Mouse (Mus musculus) embryonic facial prominence, embryonic 11.5 days (tissue): ENCODE measurements around the gene Zfp219. TPM values are rescaled to one million over a fixed set of nuclear protein-coding genes. Genes with fewer than 3 reads are reported as not detected.

Experiments used
- ATAC-seq: fragments of 200-750 bp; cut with Nextera tagmentation; replicated peaks from 2 replicates; pipeline ENCODE4 v1.8.0; 2017; ENCODE audit warnings: low read depth; ENCODE audit not compliant: insufficient number of reproducible peaks, low FRiP score, low TSS enrichment
- DNase-seq: peaks from one replicate; pipeline ENCODE4 v3.0.0-alpha.2; 2015; ENCODE audit warnings: low spot score
- H3K27ac ChIP-seq: fragments of 300-500 bp; sonication (generic); replicated peaks from 2 replicates; pipeline ENCODE4 v1.5.1; 2014; ENCODE audit warnings: mild to moderate bottlenecking, low read depth, low read length, control low read depth
- H3K27me3 ChIP-seq: fragments of 300-500 bp; sonication (generic); 2 replicates; pipeline ENCODE4 v1.6.1; 2014; ENCODE audit warnings: mild to moderate bottlenecking, low read length, moderate library complexity, mixed read lengths; ENCODE audit not compliant: control insufficient read depth, insufficient read depth
- H3K36me3 ChIP-seq: fragments of 300-500 bp; sonication (generic); replicated peaks from 2 replicates; pipeline ENCODE4 v1.6.1; 2014; ENCODE audit warnings: low read depth, mild to moderate bottlenecking, low read length, moderate library complexity, mixed read lengths; ENCODE audit not compliant: control insufficient read depth, insufficient read depth
- H3K4me1 ChIP-seq: fragments of 300-500 bp; sonication (generic); 2 replicates; pipeline ENCODE4 v1.6.1; 2014; ENCODE audit warnings: low read length, mixed read lengths; ENCODE audit not compliant: control insufficient read depth, insufficient read depth
- H3K4me2 ChIP-seq: fragments of 300-500 bp; sonication (generic); 2 replicates; pipeline ENCODE4 v1.6.1; 2014; ENCODE audit warnings: low read depth, mild to moderate bottlenecking, control low read depth, low read length, moderate library complexity
- H3K4me3 ChIP-seq: fragments of 300-500 bp; sonication (generic); 2 replicates; pipeline ENCODE4 v1.5.1; 2014; ENCODE audit warnings: low read depth, low read length, control low read depth
- H3K9ac ChIP-seq: fragments of 300-500 bp; sonication (generic); replicated peaks from 2 replicates; pipeline ENCODE4 v1.6.1; 2014; ENCODE audit warnings: mild to moderate bottlenecking, control low read depth, low read length
- H3K9me3 ChIP-seq: fragments of 300-500 bp; sonication (generic); replicated peaks from 2 replicates; pipeline ENCODE4 v1.6.1; 2016; ENCODE audit warnings: mild to moderate bottlenecking, low read length, inconsistent platforms, mixed read lengths; ENCODE audit not compliant: control insufficient read depth
- WGBS: fragments of 180-500 bp; shearing (Covaris S2); extraction: QIAGEN DNeasy Blood & Tissue Kit; methylation state at CpG from one replicate; pipeline ENCODE4 v1.1.7; 2014; 5-methylcytosine and 5-hydroxymethylcytosine counted together
- polyA plus RNA-seq: library from polyadenylated mRNA; unstranded; fragments of >200 nt; fragmentation: Nextera tagmentation; extraction: Ambion mirVana; gene quantifications from 2 replicates; pipeline ENCODE4 v1.2.1, GENCODE M21; 2014

Gene Zfp219
- polyA plus RNA-seq, 1 experiment from 2014 or later, result 54.7 TPM

DNA sequence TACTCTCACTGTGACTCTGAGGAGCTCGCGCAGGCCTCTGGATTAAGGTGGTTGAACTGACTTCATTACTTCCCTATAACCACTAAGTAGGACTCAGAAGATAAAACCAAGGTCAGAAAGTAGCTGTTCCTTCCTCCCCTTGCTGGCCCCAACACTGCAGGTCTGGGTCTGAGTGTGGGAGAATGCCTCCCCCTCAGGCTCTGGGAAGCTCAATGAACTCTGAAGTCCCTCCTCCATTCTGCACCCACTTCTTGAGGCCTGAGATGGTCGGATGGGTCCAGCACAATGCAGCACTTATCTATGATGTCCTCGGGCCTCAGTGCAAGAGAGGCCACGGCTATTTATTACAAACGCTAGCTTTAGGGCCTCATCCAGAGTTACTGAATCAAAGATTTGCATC lies 14.9 kb downstream of the Zfp219 start:
- Histone ChIP-seq H3K4me3 (no peak overlapping the region), H3K27me3 (no peaks in the 10 kb centered on the region), H3K27ac (no peak overlapping the region), H3K36me3 (peaks cover 20% of the 10 kb centered on the region), H3K9me3 (no peaks in the 10 kb centered on the region), H3K4me1 (peaks cover 5% of the 10 kb centered on the region; the same call in 1 of the 2 replicates), H3K4me2 (no peak overlapping the region), H3K9ac (no peak overlapping the region)
- 84% methylated on average over 6 of the region's 6 CpGs for WGBS
- DNase-seq, result no peak
- no peak for ATAC-seq

DNA sequence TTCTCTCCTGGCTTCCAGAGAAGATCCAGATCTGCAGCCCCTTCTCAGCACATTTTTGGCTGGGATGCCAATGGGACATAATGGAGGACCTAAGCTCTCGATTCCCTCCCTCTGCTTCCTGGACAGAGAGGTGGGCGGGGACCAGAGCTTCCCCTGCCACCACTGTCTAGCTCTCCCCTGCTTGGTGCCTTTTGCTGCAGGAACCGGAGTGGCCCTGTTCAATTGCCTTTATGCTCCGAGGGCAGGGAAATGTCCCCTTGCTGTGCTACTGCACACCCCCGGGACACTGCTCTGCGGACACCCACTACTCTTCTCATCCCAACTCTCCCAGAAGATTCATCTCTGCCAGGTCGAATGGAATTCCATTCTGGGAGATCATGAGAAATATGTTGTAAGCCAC lies 15.4 kb downstream of the Zfp219 start:
- peaks cover 5% of the 10 kb centered on the region; the same call in 1 of the 2 replicates for H3K4me1 ChIP-seq

DNA sequence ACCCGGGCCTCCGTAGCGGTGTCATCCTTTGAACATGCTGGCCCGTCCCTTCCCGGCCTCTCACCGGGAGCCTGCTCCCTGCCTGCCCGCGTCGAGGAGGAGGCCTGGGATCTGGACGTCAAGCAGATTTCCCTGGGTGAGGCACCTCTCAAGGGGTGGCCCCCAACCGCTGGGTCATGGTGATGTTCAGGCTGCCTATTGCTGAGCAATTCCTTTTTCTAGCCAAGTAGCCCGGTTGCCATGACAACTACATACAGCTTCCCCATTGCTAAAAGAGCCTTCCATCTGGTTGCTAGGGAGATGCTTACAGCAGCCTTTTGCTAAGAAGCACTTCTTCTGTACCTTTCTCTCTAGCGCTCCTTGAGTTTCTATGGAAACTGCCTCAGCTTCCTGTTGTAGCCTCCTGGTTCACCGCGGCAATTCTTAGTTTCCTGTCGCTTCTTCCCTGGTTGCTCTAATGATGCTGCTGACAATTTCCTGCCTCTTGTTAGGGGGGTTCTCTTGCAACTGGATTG lies 16.5 kb downstream of the Zfp219 start:
- H3K9ac ChIP-seq, result no peak overlapping the region
- H3K4me2 ChIP-seq, result no peak overlapping the region; the same call in 1 of the 2 replicates

More for the DNA sequence above, 15.4 kb downstream of the Zfp219 start:
- Histone ChIP-seq H3K36me3 (peaks cover 23% of the 10 kb centered on the region), H3K27ac (no peak overlapping the region), H3K4me2 (no peak overlapping the region), H3K4me3 (no peak overlapping the region), H3K9ac (no peak overlapping the region), H3K27me3 (no peaks in the 10 kb centered on the region), H3K9me3 (no peaks in the 10 kb centered on the region)
- ATAC-seq, result no peak
- 67% methylated on average over 7 of the region's 7 CpGs for WGBS
- no peak for DNase-seq

DNA sequence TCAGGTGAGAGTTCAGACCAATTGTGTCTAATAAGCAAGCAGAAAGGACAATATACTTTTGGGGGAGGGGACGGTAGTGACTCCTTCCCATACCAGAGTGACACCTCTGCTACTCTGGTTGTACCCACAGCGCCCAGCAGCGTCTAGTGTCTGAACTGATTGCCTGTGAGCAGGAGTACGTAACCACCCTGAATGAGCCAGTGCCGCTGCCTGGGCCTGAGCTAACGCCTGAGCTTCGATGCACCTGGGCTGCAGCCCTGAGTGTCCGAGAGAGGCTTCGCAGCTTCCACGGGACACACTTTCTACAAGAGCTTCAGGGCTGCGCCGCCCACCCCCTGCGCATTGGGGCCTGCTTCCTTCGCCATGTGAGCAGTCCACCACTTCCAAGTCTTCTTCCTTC lies 23.1 kb downstream of the Zfp219 start:
- DNase-seq, result no peak
- H3K36me3 ChIP-seq, result peaks cover 43% of the 10 kb centered on the region
- H3K27ac ChIP-seq, result no peak overlapping the region
- no peak overlapping the region for H3K4me2 ChIP-seq
- WGBS, result 91% methylated on average over 14 of the region's 14 CpGs
- H3K4me3 ChIP-seq, result no peak overlapping the region
- H3K9ac ChIP-seq, result no peak overlapping the region
- no peaks in the 10 kb centered on the region for H3K4me1 ChIP-seq
- H3K9me3 ChIP-seq, result no peaks in the 10 kb centered on the region
- ATAC-seq, result no peak
- no peaks in the 10 kb centered on the region for H3K27me3 ChIP-seq

More for the DNA sequence above, 16.5 kb downstream of the Zfp219 start:
- ATAC-seq, result peak; percentile 30
- Histone ChIP-seq H3K9me3 (no peaks in the 10 kb centered on the region), H3K36me3 (peaks cover 31% of the 10 kb centered on the region), H3K4me1 (no peaks in the 10 kb centered on the region), H3K4me3 (no peak overlapping the region), H3K27me3 (no peaks in the 10 kb centered on the region), H3K27ac (no peak overlapping the region)
- DNase-seq, result peak; percentile 72
- 35% methylated on average over 16 of the region's 16 CpGs for WGBS

DNA sequence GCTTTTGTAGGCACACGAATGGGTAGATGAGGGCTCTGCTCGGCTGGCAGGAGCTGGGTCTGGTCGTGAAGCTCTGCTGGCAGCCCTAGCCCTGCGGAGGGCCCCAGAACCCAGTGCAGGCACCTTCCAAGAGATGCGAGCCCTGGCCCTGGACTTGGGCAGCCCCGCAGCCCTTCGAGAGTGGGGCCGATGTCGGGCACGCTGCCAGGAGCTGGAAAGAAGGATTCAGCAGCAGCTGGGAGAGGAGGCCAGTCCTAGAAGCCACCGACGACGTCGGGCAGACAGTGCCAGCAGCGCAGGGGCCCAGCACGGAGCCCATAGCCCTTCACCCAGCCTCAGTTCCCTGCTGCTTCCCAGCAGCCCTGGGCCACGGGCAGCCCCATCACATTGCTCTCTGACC lies 23.7 kb downstream of the Zfp219 start:
- WGBS, result 78% methylated on average over 17 of the region's 17 CpGs

DNA sequence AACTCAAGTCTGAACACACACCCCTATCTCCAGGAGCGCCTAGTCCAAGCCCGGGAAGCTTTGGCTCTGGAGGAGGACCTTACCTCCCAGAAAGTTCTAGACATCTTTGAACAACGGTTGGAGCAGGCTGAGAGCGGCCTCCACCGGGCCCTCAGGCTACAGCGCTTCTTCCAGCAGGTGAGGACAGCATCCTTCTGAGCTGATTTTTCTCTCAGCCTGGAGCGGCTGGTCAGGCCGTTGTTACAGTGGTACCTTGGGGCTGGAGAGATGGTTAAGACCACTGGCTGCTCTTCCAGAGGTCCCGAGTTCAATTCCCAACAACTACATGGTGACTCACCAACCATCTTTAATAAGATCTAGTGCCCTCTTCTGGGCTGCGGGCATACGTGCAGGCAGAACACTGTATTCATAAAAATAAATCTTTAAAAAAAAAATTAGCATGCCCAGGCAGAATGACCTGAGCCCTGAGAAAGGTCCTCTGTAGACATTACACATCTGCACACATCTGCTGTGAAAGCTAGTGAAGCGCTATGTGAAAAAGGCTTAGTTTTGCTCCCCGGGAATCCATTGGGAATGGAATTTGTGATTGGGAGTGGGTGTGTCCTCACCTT lies 24.2 kb downstream of the Zfp219 start:
- DNase-seq, result peak; percentile 42
- Histone ChIP-seq H3K36me3 (peaks cover 35% of the 10 kb centered on the region), H3K9me3 (no peaks in the 10 kb centered on the region), H3K27me3 (no peaks in the 10 kb centered on the region), H3K4me2 (no peak overlapping the region), H3K4me1 (no peaks in the 10 kb centered on the region), H3K27ac (no peak overlapping the region), H3K4me3 (no peak overlapping the region), H3K9ac (no peak overlapping the region)
- no peak for ATAC-seq
- WGBS, result 87% methylated on average over 13 of the region's 13 CpGs

More for the DNA sequence above, 23.7 kb downstream of the Zfp219 start:
- Histone ChIP-seq H3K4me1 (no peaks in the 10 kb centered on the region), H3K27ac (no peak overlapping the region), H3K9ac (no peak overlapping the region), H3K9me3 (no peaks in the 10 kb centered on the region), H3K36me3 (peaks cover 37% of the 10 kb centered on the region), H3K4me3 (no peak overlapping the region), H3K4me2 (0 out of 2 replicates have a peak overlapping the region, but pooled peaks have one; percentile 13), H3K27me3 (no peaks in the 10 kb centered on the region)
- ATAC-seq (no peak), DNase-seq (no peak)

DNA sequence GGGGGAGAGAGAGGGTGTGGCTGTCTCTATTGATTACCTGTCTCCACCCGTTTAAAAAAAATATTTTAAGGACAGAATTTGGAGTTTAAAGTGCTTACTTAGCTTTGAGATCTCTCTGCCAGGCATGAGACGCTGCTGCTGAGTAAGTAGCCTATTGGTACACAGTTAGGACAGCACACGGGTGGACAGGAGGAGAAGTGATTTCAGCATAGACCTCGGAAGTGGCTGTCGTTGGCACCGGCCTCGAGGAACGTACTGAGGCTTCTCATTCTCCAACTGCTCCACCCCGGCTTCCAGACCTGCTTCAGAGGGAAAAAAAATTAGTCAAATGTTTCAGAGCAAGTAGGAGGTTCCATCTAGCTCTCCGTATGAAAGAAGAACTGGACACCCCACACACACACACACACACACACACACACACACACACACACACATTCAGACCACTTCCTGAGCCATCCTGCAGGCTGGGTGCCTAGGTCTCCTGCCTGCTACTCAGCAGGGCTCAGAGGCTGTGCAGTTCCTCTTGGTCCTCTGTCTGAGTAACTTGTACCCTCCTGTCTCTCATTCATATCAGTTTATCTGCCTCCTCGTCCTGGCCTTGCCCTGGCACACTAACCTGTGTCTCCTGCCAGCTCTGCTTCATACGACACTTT lies 25.2 kb downstream of the Zfp219 start:
- Histone ChIP-seq H3K4me3 (no peak overlapping the region), H3K9me3 (no peaks in the 10 kb centered on the region), H3K27me3 (no peaks in the 10 kb centered on the region), H3K9ac (no peak overlapping the region), H3K36me3 (peaks cover 36% of the 10 kb centered on the region), H3K4me1 (no peaks in the 10 kb centered on the region), H3K27ac (no peak overlapping the region), H3K4me2 (no peak overlapping the region)
- ATAC-seq (no peak), DNase-seq (no peak)
- 81% methylated on average over 12 of the region's 12 CpGs for WGBS

DNA sequence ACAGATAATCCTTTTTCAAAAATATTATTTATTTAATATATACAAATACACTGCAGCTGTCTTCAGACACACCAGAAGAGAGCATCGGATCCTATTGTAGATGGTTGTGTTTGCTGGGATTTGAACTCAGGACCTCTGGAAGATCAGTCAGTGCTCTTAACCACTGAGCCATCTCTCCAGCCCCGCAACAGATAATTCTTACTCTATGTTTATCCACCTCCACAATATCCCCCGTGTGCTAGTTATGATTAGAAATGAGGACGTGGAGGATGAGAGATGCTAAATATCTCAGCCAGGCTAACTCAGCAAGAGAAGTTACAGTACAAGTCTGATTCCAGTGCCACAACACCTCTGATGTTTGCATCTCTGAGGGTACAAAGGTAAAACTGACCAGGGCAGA lies 26.1 kb downstream of the Zfp219 start:
- Histone ChIP-seq H3K4me1 (no peaks in the 10 kb centered on the region), H3K36me3 (peaks cover 29% of the 10 kb centered on the region), H3K27me3 (no peaks in the 10 kb centered on the region), H3K27ac (no peak overlapping the region), H3K9me3 (no peaks in the 10 kb centered on the region), H3K9ac (no peak overlapping the region), H3K4me2 (no peak overlapping the region), H3K4me3 (no peak overlapping the region)
- DNase-seq (no peak), ATAC-seq (no peak)
- WGBS, result 89% methylated on average over 4 of the region's 4 CpGs
